Mouse (Mus musculus) cerebellum, adult 11 months (tissue): ENCODE results near the gene Edf1.
"Not testable (repeated sequence)": the region's sequence is repeated elsewhere in the genome, so short reads cannot be mapped to it uniquely, and the experiment has no call there.

Experiments used
- DNase-seq: peaks from one replicate; pipeline ENCODE4 v3.0.0; 2022

Gene Edf1

DNA sequence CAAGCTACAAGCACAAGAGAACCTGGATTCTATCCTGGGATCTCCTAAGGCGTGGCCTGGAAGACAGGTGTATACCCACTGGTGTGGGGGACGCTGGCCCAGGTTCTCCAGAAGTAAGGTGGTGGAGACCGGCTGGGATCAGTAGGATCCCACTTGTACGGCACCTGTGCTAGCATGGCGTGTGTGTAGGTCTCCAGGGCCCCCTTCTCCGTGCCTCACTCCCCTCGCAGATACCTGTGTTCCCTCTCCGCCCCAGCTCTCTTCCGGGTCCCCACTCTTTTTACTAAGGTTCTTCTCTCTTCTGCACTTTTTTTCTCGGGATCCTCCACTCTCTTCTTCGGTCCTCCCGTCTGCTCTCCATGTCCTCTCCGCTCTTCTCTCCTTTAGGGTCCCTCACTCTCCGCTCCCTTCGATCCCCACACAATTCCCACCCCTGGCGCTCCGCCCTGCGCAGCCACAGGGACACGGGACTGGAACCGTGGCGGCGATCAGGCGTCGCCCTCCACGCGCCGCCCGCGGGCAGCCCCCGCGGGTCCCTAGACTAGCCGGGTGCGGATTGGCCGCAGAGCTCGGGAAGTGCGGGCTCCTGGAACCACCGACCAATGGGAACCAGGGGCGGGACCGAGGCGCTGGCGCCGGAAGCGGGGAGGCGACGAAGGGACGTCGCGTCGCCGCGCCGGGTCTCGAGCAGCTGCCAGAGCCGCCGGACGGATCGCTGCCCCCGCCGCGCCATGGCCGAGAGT lies at the start of gene Edf1:
Gene Edf1, plus strand, starts transcription at position 627 of the 743 bp plus-strand sequence.
- peak; percentile 93 for DNase-seq

DNA sequence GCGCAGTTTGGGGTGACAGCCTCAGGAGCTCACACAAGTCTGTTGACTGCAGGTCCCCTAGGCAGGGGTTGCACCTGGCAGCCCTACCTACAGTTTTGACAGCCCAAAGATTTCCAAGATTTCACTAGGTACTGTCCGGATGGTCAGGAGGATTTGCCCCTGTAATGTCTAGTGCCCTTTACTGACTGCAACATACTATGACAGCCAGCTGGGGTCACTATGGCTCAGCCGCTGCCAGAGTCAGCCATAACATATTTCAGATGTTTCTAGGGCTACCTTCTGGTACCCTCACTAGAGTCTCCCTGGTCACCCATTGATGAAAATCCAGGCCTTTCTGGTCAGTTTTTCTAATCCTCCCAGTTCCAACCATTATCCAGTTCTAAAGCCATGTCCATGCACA lies 47.7 kb upstream of the Edf1 start:
- DNase-seq, result no peak

DNA sequence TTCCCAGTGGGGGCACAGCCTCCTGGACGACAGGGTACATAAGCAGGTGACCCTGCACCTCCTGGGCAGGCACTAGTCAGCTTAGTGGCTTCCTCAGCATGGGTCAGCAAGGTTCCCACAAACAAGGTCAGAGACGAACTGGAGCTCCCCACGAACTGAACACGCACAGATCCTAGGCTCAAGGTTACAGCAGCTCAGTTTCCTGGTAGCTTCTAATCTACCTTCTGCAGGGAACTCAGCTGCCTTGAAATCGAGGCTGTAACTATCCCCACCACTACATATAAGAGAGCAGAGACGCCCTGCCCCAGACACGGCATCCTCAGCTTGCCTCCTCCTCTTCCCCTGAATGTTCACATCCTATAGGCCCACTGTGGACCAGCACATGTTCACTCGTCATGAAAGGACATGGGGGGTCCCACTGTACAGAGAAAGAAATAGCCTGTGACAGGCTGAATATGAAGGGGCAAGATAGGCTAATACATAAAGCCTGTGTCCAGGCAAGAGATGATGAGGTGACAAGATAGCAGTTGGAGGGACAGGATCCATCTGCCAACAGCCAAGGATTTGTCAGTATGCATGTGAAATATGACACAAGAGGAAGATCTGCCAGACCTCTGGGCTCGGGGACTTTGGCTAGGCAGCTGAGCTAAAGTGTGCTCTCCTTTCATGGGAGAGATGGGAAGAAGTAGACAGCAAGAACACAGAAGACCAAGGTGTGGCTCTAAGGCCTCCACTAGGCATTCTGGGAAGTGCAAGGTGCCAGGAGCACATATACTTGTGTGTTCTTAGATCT lies 30.9 kb upstream of the Edf1 start:
- DNase-seq, result no peak

DNA sequence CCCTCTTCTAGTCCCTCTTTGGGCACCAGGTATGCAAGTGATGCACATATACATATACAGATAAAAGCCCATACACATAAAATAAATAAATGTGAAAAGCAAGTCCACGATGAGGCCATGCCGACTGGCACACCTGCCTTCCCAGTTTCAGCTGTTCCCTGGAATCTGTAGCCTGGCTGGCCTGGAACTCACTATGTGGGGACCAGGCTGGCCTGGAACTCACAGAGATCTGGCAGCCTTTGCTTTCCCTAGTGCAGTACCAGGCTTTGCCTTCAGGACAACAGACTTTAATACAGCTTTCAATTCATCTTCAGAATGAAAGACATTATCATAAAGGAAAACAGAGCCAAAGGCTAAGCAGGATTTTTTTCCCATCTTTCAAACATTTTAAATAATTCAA lies 23.9 kb upstream of the Edf1 start:
- no peak for DNase-seq

DNA sequence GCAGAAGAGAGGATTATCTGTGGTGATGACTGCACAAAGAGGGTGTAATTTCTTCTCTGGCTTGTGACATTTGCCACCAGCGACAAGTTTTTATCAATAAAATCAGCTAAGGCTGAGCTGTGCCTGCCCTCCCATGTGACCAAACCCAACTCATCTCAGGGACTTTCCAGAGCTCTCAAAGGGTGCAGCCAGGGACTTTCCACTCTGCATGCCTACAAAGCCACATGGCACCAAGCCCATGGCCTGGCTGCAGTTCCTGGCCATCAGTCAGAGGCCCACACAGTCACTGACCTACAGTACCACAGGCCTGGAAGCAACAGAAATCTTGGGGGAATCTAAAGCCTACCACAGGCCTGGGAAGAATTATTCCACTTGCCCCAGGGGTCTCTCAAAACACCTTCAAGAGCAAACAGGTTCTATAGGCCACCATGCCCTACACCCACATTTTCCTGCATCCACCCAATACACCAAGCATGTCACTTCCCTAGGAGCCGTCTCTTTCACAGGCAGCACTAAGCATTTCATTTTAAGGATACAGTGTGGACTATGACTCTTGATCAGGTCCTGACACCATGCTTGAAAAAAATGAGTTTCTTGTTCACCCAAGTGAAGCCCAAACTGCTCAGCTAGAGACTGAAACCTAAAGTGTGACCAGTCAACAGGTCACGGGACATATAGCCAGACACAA lies 23.3 kb upstream of the Edf1 start:
- DNase-seq, result peak; percentile 72

DNA sequence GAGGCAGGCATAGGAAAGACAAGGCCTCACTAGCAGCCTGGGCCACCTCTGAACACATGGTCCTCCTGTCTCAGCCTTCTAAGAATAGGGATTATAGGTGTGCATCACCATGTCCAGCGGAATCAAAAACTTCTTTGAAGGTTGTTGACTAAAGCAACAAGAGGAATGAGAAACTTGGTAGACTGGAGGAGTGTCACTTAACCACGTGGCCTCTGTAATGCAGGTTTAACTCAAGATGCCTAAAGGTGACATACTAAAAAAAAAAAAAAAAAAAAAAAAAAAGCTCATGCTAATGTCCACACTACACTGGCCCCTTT lies 22.8 kb upstream of the Edf1 start:
- DNase-seq, result no peak

DNA sequence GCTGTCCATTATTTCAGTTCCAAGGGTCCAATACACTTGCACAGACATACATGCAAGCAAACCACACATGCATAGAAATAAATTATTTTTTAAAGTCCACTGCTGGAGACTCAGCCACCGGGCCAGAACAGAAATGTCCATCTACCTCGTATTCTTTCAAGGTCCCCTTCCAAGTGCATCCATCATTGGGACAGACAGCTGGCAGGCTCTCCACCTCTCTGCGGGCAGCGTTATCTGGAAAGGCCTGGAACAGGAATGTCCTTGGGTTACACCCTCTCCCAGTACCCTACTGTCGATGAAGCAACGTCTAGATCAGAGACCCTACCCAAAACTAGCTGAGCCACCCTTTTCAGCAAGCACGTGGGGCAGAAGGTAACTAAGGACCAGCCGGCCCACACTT lies 21.1 kb upstream of the Edf1 start:
- DNase-seq, result no peak

DNA sequence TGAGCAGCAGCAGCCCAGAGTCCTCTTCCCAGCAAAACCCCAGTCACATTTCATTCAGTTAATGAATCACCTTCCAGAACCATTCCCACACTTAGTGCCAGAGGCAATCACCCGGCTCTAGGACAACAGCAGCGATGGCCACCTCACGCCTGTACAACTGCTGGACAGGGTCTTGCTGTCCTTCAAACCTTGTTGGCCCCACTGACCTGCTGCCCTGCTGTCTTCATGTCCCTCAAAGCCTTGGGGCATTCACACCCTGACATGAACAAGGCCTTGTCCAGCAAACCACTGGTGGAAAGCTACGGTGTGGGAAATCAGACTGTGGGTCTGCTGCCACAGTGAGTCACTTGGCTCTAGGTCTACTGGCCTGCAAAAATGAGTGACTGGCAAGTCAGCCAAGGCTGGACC lies 17.1 kb upstream of the Edf1 start:
- no peak for DNase-seq

DNA sequence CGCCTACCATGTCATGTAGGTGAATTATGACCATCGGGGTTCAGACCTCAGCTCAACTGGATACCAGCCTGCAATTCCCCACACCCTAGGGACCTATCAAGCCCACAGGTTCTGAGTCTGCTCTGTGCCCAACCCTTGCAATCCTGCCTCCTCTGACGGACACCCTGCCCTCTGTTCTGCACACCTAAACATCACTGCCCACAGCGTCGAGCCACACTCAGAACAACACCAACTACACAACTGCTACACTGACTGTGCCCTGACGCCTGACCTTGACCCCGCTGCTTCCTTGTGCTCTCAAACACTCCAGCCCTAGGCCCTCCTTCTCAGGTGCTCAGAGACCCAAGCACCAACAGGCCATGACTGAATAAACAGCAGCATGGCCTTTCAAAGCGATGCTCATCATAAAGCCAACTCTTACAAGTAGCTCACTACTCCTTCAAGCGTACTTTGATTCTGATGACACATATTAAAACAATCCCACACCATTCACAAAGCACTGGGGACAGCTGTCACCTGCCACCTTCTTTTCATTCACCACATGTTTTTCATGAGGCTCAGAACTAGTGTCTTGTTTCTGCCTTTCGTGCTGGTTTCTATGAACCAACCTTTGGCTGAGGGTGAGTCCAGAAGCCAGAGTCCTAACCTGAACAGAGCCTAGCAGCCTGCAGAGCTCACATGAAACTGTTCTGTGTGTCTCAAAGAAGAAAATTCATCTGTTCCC lies 15.8 kb upstream of the Edf1 start:
- DNase-seq, result no peak

DNA sequence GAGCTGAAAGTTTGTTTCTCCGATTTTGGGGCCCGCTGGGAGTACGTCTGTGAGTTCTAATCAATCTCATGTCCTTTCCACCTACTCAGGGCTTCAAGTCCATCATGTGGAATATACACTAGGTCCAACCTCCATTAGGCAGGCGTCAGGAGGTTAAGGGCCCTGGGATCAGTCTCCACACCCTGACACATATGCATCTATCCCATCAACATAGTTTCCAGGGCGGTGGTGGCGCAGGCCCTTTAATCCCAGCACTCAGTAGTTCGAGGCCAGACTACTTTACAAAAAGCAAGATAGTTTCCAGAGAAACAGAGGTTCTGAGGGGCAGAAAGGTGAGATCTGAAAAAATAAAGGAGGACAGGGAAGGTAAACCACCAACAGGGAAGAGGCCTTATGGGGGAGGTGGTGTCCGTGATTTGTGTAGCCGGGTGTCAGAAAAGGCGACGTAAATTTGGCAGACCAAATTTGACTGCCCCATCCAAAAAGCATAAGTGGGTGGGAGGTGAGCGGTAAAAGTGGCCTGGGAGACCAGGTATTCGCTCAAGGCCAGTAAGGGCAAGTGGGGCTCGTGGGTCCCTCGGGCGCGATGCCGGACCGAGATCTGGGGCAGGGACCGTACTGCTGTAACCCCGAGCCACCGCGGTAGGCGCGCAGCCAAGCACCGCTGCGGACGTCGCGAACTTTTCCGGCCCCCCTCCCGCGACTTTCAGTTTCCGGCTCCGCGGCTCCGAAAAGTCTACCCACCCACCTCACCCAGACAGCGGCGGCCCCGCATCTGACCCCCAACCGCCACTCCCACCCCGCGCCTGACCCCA lies 11.4 kb upstream of the Edf1 start:
- DNase-seq, result no peak

DNA sequence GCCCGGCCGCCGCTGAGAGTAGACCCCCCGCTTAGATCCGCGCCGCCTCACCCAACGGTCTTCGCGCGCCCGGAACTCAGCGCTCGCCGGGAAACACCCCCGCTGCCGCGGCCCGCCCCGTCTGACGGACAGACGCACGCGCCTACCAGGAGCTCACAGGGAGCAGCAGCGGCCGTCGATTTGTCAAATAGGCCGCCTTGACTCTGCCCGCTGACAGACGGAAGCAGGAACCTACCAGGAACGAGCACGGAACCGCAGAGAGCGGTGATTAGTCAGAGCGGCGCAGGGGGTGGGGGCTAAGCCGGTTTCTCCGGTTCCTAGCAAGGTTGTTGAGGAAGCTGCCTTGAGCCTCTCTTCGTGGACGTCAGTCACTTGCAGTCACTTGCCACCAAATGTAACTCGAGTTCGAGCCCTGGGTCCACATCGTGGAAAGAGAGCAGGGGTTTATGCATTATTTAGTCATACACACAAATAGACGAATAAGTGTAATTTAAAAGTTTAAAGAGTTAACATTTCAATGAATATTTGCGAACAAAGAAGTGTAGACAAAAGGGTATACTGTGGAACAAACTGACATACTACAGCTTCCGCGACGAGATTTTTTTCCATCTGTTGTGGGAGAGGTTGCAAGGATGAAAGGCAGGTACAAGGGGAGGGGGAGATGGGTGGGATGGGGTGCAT lies 10.7 kb upstream of the Edf1 start, which contains the start of gene Traf2:
Gene Traf2, minus strand, starts transcription at position 130 of the 681 bp plus-strand sequence.
- peak; percentile 98 for DNase-seq

DNA sequence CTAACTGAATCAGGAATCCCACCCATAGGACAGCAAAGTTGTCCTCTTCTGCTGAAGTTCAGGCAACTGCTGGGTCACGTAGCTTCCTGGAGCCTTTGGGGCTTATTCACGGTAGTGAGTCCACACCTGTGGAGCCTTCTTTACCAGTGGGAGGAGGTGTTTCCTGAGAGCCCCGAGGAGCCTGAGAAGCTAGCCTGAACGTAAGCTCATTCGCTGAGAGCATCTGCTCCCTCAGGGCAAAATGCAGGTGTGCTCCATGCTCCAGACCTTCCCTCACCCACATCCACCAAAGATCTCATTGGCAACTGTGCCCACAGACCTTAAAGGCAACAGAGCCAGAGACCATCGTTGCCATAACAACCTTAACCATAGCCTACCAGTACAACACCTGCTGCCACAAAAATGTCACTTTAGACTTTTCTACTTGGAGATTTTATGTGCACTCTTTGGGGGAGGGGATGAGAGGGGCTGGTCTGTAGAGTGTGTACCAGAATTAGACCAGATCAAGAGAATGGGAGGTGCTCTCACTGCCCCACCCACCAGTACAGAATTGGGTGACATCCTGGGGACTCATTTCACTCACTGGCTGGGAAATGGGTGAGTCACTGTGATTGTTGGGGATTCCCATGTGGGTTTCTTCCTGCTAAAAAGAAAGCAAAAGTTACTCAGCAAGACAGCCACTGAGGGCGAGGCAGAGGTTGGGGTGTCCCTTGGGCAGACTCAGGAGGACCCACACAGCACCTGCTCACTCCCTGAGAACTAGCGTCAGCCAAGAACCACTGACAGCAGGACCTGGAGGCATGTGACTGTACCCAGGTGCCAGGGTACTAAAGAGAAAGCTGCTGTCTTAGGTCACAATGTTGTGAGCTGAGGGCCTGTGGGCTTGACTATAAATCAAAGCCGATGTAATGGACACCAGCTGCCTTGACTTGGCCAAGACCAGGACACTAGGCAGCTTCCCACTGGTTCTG lies 8.3 kb upstream of the Edf1 start:
- no peak for DNase-seq

DNA sequence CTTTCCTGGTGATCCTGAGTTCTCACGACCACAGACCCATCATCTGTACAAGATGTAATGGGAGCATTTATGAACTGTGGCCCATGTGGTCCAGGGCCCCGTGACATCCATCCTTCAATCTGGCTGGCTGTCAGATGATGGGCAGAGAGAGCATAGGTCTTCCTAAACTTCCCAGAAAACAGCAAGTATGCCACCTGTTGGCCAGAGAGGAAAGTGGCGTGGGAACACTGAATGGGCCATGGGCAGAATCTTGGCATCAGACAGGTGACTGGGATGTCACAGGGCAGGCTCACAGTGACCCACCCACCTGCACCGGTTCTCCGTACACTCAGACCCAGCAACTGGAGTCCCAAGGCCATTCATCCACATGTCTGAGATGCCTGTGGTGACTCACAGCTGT lies 6.5 kb upstream of the Edf1 start:
- peak; percentile 54 for DNase-seq

DNA sequence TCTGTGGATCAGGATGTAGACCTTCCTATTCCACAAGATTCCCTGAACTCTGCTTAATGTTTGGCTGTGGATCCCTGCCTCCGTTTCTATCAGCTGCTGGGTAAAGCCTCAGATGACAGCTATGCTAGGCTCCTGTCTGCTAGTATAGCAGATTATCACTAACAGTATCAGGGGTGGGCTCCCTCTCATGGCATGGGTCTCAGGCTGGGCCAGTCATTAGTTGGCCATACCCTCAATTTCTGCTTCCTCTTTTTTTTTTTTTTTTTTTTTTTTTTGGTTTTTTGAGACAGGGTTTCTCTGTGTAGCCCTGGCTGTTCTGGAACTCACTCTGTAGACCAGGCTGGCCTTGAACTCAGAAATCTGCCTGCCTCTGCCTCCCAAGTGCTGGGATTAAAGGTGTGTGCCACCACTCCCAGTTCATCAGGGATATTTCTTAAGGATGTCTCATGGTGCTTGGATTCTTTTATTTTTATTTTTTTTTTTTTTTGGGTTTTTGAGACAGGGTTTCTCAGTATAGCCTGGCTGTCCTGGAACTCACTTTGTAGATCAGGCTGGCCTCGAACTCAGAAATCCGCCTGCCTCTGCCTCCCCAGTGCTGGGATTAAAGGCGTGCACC lies 4.4 kb upstream of the Edf1 start:
- not testable (repeated sequence) for DNase-seq

DNA sequence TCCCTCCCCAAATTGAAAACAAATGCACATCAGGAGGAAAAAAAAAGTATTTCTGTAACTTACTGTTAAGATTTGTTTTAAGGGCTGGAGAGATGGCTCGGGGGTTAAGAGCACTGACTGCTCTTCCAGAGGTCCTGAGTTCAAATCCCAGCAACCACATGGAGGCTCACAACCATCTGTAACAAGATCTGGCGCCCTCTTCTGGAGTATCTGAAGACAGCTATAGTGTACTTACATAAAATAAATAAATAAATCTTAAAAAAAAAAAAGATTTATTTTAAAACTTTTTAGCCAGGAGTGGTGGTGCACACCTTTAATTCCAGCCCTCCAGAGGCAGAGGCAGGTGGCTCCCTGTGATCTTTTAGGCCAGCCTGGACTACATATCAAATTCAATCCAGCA lies 2.2 kb upstream of the Edf1 start:
- DNase-seq, result not testable (repeated sequence)

DNA sequence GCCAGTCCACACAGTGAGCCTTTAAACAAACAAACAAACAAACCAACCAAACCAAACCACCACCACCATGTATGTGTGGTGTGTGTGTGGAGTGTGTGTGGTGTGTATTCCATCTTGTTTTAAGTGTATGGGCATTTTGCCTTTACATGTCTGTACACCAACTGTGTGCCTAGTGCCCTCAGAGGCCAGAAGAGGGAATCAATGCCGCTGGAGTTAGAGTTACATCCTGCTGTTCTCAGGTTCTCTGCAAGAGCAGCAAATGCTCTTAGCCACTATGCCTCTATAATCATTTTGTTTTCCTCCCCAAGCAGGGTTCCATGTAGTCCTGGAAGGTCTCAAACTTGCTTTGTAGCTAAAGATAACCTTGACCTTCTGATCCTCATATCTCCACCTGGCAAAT lies 1.4 kb upstream of the Edf1 start:
- DNase-seq, result no peak

DNA sequence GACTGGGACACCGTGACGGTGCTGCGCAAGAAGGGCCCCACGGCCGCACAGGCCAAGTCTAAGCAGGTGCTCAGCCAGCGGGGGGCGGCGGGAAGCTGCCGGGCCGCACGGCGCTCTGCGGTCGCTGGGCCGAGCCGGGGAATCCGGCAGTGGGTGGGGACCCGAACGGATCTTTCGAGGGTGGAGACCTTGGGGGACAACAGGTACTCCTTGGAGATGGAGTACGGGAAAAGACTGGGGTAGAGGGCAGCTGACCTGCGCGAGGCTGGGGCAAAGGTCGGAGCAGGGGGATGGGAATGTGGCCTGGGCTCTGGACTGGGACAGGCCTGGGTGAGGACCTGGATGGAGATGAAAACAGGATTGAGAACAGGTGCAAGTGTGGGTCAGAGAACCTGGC lies 315 bp downstream of the Edf1 start:
- DNase-seq, result no peak

DNA sequence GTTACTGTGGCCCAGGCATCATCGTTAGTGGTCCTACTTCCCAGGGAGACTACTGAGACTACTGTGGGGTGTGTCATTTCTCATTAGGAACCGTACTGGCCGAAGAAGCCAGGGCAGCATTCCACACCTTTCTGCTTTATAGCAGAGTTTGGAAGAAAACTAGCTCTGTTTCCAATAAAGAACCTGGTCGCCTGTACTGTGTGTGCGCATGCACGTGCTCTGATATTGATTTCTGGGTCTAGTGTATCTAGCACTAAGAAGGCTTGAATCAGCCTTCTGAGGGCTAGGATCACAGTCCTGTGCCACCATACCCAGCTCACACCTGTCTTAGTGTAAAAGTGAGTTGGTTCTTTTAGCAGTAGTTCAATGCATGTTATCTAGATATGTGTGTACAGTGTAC lies 1.1 kb downstream of the Edf1 start:
- DNase-seq, result no peak

DNA sequence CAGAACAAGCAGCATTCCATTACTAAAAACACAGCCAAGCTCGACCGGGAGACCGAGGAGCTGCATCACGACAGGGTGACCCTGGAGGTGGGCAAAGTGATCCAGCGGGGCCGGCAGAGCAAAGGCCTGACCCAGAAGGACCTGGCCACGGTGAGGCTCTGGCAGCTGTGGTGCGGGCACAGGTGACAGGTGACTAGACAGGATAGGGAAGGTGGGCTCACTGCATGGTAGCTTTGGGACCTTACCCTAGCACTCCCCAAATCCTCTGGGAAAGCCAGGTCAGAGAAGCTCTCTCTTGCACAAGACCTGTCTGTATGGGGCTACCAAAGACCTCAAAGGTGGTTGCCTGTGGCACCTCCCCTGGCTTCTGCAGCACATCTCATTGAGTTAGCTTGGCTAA lies 2.9 kb downstream of the Edf1 start:
- no peak for DNase-seq

DNA sequence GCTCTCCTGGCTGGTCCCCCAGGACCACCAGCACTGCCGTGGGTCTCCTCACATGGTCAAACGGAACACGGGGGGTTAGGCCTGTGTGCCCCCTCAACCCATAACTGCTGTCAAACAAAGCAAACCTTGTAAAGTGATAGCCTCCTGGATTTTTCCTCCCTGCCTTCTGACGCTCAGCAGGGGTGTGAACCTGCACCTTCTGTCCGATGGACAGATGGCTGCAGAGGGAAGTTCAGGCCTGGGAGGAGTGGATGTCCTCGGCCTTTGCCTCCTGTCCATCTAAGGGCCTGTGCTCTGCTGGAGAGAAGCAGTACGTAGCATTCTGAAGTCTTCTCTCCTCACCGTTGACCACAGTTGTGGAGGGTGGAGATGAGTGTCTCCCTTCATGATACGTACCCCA lies 4.3 kb downstream of the Edf1 start:
- peak; percentile 80 for DNase-seq
